Mouse (Mus musculus) forebrain, embryonic 15.5 days (tissue): ENCODE measurements around the gene Gtf2h3. TPM values are rescaled to one million over a fixed set of nuclear protein-coding genes. Genes with fewer than 3 reads are reported as not detected.
"Not testable (repeated sequence)": the region's sequence is repeated elsewhere in the genome, so short reads cannot be mapped to it uniquely, and the experiment has no call there.

ENCODE experiments used
- ATAC-seq: fragments of 200-750 bp; cut with Nextera tagmentation; replicated peaks from 2 replicates; pipeline ENCODE4 v1.8.0; 2017; ENCODE audit warnings: mild to moderate bottlenecking, moderate TSS enrichment, moderate library complexity
- H3K27ac ChIP-seq: fragments of 300-500 bp; sonication (generic); replicated peaks from 2 replicates; pipeline ENCODE4 v1.5.1; 2015; ENCODE audit warnings: mild to moderate bottlenecking, inconsistent platforms
- H3K27me3 ChIP-seq: fragments of 300-500 bp; sonication (generic); 2 replicates; pipeline ENCODE4 v1.6.1; 2015; ENCODE audit warnings: inconsistent platforms
- H3K36me3 ChIP-seq: fragments of 300-500 bp; sonication (generic); 2 replicates; pipeline ENCODE4 v1.6.1; 2015; ENCODE audit warnings: mild to moderate bottlenecking, inconsistent platforms
- H3K4me1 ChIP-seq: fragments of 300-500 bp; sonication (generic); 2 replicates; pipeline ENCODE4 v1.6.1; 2015; ENCODE audit warnings: inconsistent platforms
- H3K4me2 ChIP-seq: fragments of 300-500 bp; sonication (generic); replicated peaks from 2 replicates; pipeline ENCODE4 v1.6.1; 2015; ENCODE audit warnings: mild to moderate bottlenecking, inconsistent platforms
- H3K4me3 ChIP-seq: fragments of 300-500 bp; sonication (generic); 2 replicates; pipeline ENCODE4 v1.5.1; 2015; ENCODE audit warnings: mild to moderate bottlenecking, inconsistent platforms
- H3K9ac ChIP-seq: fragments of 300-500 bp; sonication (generic); replicated peaks from 2 replicates; pipeline ENCODE4 v1.6.1; 2015; ENCODE audit warnings: mild to moderate bottlenecking, inconsistent platforms
- H3K9me3 ChIP-seq: fragments of 300-500 bp; sonication (generic); 2 replicates; pipeline ENCODE4 v1.6.1; 2016; ENCODE audit warnings: inconsistent platforms
- WGBS: fragments of 180-500 bp; shearing (Covaris S2); methylation state at CpG from one replicate; pipeline ENCODE4 v1.1.7; 2015; ENCODE audit warnings: mixed read lengths; 5-methylcytosine and 5-hydroxymethylcytosine counted together
- polyA plus RNA-seq: library from polyadenylated mRNA; unstranded; fragments of >200 nt; fragmentation: Nextera tagmentation; extraction: Ambion mirVana; gene quantifications from 2 replicates; pipeline ENCODE4 v1.2.1, GENCODE M21; 2015

Gene Gtf2h3
- polyA plus RNA-seq, 1 experiment from 2014 or later: 57.3 TPM

DNA sequence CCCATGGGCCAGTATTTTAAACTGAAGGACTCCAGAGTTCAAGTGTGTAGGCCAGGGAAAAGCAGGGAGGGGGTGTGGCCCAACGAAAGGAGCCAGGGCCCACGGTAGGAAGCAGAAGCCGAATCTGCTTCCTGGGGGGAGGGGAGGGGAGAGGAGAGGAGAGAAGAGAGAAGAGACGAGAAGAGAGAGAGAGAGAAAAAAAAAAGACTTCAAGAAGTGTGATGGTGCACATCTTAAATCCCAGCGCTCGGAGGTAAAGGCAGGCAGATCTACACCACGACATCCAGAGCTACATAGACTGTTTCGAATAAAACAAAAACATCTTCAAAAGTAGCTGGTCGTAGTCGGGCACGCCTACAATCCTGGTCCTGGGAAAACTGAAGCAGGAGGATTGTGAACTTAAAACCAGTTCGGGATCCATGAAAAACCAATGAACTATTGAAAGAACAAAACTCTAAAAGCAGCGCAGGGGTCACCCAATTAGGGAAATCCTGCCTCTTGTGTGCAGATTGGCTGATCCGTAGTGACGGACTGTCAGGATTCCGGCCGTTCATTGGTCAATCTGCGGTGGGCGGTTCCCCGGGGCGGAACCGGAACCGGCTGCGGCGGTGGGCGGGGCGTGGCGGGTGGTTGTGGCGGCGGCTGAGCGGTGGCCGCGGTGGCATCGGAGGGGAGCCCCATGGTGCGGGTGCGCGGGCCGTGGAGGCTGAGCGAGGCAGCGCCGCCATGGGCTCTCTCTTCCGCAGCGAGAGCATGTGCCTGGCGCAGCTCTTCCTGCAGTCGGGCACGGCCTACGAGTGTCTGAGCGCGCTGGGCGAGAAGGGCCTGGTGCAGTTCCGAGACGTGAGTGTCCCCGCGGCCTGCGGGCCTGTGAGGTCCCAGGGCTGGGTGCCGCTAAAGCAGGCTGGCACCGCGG lies 49.8 kb downstream of the Gtf2h3 start, which contains the start of gene Atp6v0a2:
TSS of gene Atp6v0a2 (plus strand) at position 129 of the 916 bp plus-strand sequence.
- peak; percentile 98 for ATAC-seq
- Histone ChIP-seq H3K9ac (peak within 1 kb of the TSS; percentile 87), H3K27me3 (no peaks in the 10 kb centered on the region), H3K4me2 (peak within 1 kb of the TSS; percentile 86), H3K27ac (peak within 1 kb of the TSS; percentile 64), H3K36me3 (peaks cover 7% of the 10 kb centered on the region; the same call in 1 of the 2 replicates), H3K9me3 (no peaks in the 10 kb centered on the region), H3K4me3 (peak within 1 kb of the TSS; percentile 70), H3K4me1 (peaks cover 21% of the 10 kb centered on the region)
- under 1% methylated on average over 58 of the region's 58 CpGs for WGBS

DNA sequence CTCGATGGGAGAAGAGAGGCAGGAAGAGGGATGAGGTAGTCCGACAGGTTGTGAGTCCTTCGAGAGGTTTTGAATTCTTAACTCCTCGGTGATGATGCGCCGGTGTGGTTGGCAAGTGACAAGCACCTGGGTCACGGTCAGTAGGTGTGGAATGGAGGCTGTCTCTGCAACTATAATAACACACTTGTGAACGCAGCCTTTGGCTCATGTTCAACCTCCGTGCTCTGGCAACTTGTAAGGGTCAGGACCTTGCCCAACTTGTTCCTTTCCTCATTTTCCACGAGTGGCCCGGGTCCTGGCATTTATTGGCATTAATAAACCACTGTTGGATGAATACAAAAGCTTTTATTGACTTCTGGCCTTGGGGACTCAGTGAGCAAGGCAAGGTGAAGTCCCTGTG lies 50.7 kb downstream of the Gtf2h3 start:
- Histone ChIP-seq H3K9me3 (no peaks in the 10 kb centered on the region), H3K36me3 (peaks cover 13% of the 10 kb centered on the region), H3K4me3 (peak overlapping the region; percentile 70), H3K27ac (no peak overlapping the region), H3K4me1 (peaks cover 21% of the 10 kb centered on the region), H3K27me3 (no peaks in the 10 kb centered on the region), H3K9ac (peak overlapping the region; percentile 87), H3K4me2 (peak overlapping the region; percentile 86)
- no peak for ATAC-seq
- 24% methylated on average over 11 of the region's 11 CpGs for WGBS

DNA sequence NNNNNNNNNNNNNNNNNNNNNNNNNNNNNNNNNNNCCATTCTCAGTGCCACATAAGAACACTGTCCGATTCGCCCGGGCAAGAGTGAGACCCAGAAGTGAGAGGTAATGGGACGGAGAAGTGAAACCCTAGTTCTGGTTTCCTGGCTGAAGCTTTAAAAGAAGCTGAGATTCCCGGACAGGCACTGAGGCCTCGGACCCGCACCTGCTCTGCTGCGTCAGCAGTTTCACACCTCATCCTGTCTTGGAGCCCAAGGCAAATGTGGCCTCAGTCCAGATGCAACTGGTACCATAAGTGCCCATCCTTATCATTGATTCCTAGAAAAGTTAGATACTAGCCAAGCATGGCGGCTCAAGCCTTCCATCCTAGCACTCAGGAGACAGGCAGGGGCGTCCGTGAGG lies 52.7 kb downstream of the Gtf2h3 start:
- Histone ChIP-seq H3K27ac (no peak overlapping the region), H3K9ac (no peak overlapping the region), H3K4me3 (no peak overlapping the region), H3K27me3 (no peaks in the 10 kb centered on the region), H3K36me3 (peaks cover 29% of the 10 kb centered on the region), H3K9me3 (no peaks in the 10 kb centered on the region), H3K4me1 (peaks cover 21% of the 10 kb centered on the region), H3K4me2 (no peak overlapping the region)
- WGBS: 94% methylated on average over 11 of the region's 11 CpGs
- ATAC-seq: no peak

DNA sequence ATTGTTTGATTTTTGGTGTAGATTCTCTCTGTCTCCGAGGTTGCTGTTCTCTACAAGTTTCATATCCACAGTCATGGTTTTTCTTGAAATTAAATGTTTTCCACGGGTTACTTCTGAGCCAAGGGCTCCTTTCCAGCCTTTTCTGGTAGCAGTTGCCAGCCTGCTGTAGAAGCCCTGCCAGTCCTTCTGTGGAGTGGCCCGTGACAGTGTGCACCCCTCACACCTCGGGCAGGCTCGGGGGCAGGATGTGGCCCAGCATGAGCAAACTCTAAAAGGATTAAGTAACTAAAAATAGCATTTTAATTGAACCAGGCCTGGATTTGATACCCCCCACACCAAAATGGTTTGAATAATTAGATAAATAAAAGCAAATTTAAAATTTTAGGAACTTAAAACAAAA lies 53.5 kb downstream of the Gtf2h3 start:
- Histone ChIP-seq H3K9me3 (no peaks in the 10 kb centered on the region), H3K4me1 (peaks cover 21% of the 10 kb centered on the region), H3K36me3 (peaks cover 37% of the 10 kb centered on the region), H3K27ac (no peak overlapping the region), H3K27me3 (no peaks in the 10 kb centered on the region), H3K9ac (no peak overlapping the region), H3K4me3 (no peak overlapping the region), H3K4me2 (no peak overlapping the region)
- 82% methylated on average over 5 of the region's 5 CpGs for WGBS
- ATAC-seq: no peak

DNA sequence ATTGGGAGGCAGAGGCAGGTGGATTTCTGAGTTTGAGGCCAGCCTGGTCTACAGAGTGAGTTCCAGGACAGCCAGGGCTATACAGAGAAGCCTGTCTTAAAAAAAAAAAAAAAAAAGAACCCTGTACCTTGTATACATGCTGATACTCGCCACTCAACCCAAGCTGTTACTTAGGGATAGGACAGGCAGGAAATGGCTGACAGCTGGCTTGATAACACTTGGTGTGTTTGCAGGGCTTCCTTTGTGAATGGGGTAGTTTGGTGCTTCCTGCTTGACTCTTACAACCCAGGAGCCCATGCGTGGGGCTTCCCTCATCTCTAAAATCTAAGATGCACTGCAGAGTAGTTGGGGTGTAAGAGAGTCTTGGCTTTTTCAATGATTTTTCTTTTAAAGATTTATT lies 54.5 kb downstream of the Gtf2h3 start:
- no peak overlapping the region for H3K9ac ChIP-seq
- 90% methylated on average over 2 of the region's 2 CpGs for WGBS
- no peak overlapping the region for H3K27ac ChIP-seq
- ATAC-seq: no peak
- no peaks in the 10 kb centered on the region for H3K27me3 ChIP-seq
- H3K4me3 ChIP-seq: no peak overlapping the region
- H3K36me3 ChIP-seq: peaks cover 45% of the 10 kb centered on the region
- H3K4me2 ChIP-seq: no peak overlapping the region
- peaks cover 14% of the 10 kb centered on the region for H3K4me1 ChIP-seq
- no peaks in the 10 kb centered on the region for H3K9me3 ChIP-seq

DNA sequence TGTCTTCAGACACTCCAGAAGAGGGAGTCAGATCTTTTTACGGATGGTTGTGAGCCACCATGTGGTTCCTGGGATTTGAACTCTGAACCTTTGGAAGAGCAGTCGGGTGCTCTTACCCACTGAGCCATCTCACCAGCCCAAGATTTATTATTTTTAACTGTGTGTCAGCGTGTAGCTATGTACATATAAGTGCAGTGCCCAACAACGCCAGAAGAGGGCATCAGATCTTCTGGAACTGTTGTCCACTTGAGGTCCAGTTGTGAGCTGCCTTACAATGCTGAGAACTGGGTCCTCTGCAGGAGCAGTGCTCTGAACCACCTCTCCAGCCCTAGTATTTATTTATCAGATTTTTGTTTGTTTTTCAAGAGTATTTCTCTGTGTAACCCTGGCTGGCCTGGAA lies 56.1 kb downstream of the Gtf2h3 start:
- H3K27me3 ChIP-seq, H3K4me3 ChIP-seq, H3K9me3 ChIP-seq, H3K27ac ChIP-seq, H3K4me1 ChIP-seq, H3K4me2 ChIP-seq, H3K9ac ChIP-seq, ATAC-seq: not testable (repeated sequence)
- H3K36me3 ChIP-seq: peaks cover 62% of the 10 kb centered on the region
- WGBS: 89% methylated on average over 4 of the region's 4 CpGs

DNA sequence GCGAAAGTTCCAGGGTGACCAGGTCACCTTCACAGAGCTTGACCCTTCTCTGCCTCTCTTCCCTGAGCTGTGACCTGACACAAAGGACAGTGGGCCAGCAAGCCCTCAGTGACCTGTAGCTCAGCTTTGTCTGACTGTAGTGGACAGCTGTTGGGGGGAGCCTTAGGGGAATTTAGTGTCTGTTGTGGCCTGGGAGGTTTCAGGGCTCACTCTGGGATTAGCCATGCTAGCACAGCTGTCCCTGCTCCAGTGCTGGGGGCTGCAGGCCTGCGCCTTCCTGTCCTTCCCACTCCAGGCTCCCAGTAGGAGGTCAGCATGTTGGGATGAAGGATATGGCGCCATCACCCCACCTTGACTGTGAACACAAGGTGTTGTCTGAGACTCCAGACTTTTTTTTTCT lies 57.2 kb downstream of the Gtf2h3 start:
- Histone ChIP-seq H3K4me3 (no peak overlapping the region), H3K27ac (no peak overlapping the region), H3K36me3 (peaks cover 72% of the 10 kb centered on the region), H3K4me1 (0 out of 2 replicates have a peak, but pooled peaks cover 3% of the 10 kb centered on the region), H3K4me2 (no peak overlapping the region), H3K9ac (no peak overlapping the region), H3K9me3 (no peaks in the 10 kb centered on the region), H3K27me3 (no peaks in the 10 kb centered on the region)
- 96% methylated on average over 3 of the region's 3 CpGs for WGBS
- ATAC-seq: no peak

DNA sequence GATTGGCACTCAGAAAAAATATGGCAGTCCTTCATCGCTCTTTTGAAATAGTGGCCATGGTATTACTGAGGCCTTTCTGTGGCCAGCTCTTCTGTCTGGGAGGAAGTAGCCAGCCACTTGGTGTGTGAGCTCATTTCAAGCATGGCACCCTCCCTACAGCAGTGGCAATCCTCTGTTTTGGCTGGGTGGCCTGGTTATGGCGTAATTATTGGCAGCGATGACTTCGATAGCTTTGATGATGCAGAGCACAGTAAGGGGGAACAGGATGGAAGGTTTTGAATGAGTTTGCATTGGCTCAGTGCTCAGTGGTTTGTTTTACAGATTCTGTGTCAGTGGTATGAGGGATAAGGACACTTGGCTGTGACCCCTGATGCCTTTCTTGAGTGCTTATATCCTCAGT lies 57.8 kb downstream of the Gtf2h3 start:
- no peak overlapping the region for H3K4me3 ChIP-seq
- no peaks in the 10 kb centered on the region for H3K9me3 ChIP-seq
- 0 out of 2 replicates have a peak, but pooled peaks cover 2% of the 10 kb centered on the region for H3K4me1 ChIP-seq
- ATAC-seq: no peak
- H3K9ac ChIP-seq: no peak overlapping the region
- H3K4me2 ChIP-seq: no peak overlapping the region
- 97% methylated on average over 4 of the region's 4 CpGs for WGBS
- H3K36me3 ChIP-seq: peaks cover 78% of the 10 kb centered on the region
- H3K27ac ChIP-seq: no peak overlapping the region
- no peaks in the 10 kb centered on the region for H3K27me3 ChIP-seq

DNA sequence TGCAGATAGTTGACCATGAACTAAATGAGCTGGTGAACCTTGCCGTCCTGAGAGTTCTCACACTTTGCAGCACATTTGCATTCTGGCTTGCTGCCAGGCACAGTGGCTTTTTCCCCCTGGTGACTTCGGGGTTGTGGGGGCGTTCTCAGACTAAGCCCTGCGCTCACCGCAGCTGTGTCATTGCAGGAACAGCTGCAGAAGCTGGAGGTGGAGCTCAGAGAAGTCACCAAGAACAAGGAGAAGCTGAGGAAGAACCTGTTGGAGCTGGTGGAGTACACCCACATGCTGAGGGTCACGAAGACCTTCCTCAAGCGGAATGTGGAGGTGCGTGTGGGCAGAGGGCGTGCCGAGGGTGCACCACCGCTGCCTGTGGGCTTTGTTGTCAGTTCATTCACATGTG lies 58.4 kb downstream of the Gtf2h3 start:
- Histone ChIP-seq H3K36me3 (peaks cover 84% of the 10 kb centered on the region), H3K9ac (no peak overlapping the region), H3K9me3 (no peaks in the 10 kb centered on the region), H3K27ac (no peak overlapping the region), H3K4me2 (no peak overlapping the region), H3K4me3 (no peak overlapping the region), H3K4me1 (no peaks in the 10 kb centered on the region), H3K27me3 (no peaks in the 10 kb centered on the region)
- no peak for ATAC-seq
- 92% methylated on average over 11 of the region's 11 CpGs for WGBS

DNA sequence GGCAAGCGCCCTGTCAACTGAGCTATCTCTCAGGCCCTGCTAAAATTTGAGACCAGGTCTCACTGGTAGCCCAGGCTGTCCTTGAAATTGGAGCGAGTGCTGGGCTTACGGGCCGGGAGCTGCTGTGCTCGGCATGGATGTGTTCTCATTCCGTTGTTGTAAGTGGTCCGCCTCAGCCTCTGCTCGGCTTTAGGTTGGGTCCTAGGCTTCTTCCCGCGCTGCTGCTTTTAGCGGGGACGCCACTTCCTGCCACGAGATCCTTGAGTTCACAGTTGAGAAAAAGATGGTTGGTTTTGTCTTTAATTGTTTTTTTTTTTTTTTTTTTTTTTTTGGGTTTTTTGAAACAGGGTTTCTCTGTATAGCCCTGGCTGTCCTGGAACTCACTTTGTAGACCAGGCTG lies 58.9 kb downstream of the Gtf2h3 start:
- Histone ChIP-seq H3K27ac (no peak overlapping the region), H3K4me3 (no peak overlapping the region), H3K4me1 (no peaks in the 10 kb centered on the region), H3K4me2 (no peak overlapping the region), H3K27me3 (no peaks in the 10 kb centered on the region), H3K36me3 (peaks cover 89% of the 10 kb centered on the region), H3K9ac (no peak overlapping the region), H3K9me3 (no peaks in the 10 kb centered on the region)
- ATAC-seq: no peak
- WGBS: 98% methylated on average over 13 of the region's 13 CpGs
